Mouse (Mus musculus): ENCODE results near the gene Sgms1.

DNA sequence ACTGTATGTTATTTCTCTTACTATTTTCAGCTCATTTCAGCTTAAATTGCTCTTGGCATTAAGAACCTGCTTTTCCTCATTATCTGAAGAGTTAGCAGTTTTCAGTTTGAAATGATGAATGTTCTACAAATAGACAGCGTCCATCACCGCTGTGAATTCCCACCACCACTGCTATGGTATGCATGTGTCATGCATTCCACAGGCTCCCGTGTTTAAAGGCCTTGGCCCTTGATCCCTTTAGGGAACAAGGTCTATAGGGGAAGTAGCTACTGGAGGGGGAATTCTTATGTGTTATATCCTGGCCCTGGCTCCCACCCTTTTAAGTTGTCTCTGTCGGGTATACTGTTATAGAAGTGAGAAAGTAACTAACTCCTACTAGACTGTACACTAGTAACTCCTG is 210.0 kb downstream of the Sgms1 start:
- TF ChIP-seq CTCF (IDR thresholded peaks at IDR 0.05; ENCODE audit: extremely low read depth, insufficient read depth, insufficient read length, insufficient replicate concordance) (no peak), POLR2A (IDR thresholded peaks at IDR 0.05; ENCODE audit: low read depth, low read length) (no peak)
